Mouse (Mus musculus) macrophage (primary cell): ENCODE results near the gene Insc. TPM values are rescaled to one million over a fixed set of nuclear protein-coding genes. Genes with fewer than 3 reads are reported as not detected.

ENCODE experiments used
- H3K27ac ChIP-seq: fragments of 350-480 bp; formaldehyde crosslinking; 2 replicates; pipeline ENCODE4 v1.9.0; 2021
- H3K36me3 ChIP-seq: fragments of 350-480 bp; formaldehyde crosslinking; 2 replicates; pipeline ENCODE4 v1.9.0; 2021; ENCODE audit errors: inconsistent target
- H3K4me3 ChIP-seq: fragments of 350-480 bp; formaldehyde crosslinking; 2 replicates; pipeline ENCODE4 v1.9.0; 2021; ENCODE audit errors: inconsistent target
- H3K79me2 ChIP-seq: fragments of 350-480 bp; formaldehyde crosslinking; 2 replicates; pipeline ENCODE4 v1.9.0; 2021; ENCODE audit errors: inconsistent target
- WGBS: methylation state at CpG from one replicate; pipeline ENCODE4 v1.1.7; 2026; ENCODE audit warnings: inconsistent platforms; ENCODE audit not compliant: missing documents; 5-methylcytosine and 5-hydroxymethylcytosine counted together
- polyA plus RNA-seq: library from polyadenylated mRNA; stranded (reverse); fragments of 250-400 nt; gene quantifications from 3 replicates; pipeline ENCODE4 v1.2.4, GENCODE M21; 2018; ENCODE audit warnings: inconsistent platforms

The Insc gene
- polyA plus RNA-seq, 1 experiment from 2014 or later = not detected

DNA sequence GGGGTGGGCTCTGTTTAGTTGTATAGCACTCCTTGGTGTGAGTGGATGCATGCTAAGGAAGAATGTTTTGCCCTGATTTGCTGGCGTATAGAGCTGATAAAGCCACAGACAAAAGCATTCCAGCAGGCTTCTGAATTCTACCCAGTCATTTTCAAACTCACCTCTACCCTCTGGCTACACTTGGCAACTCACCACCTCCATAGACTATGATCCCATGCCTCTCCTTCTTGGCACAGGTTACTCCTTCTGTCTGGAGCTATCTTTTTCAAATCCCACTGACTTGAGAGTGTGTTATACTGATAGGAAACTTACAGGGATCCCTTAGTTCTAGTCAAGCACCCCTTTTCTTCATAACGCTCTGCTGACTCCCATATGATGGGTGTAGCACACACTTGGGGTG is 32.4 kb downstream of the Insc start:
- no peak overlapping the region for H3K4me3 ChIP-seq
- no peak overlapping the region for H3K27ac ChIP-seq
- 96% methylated on average over 2 of the region's 2 CpGs for WGBS
- no peaks in the 10 kb centered on the region for H3K36me3 ChIP-seq
- H3K79me2 ChIP-seq = no peaks in the 10 kb centered on the region

- WGBS = 80% methylated on average over 7 of the region's 7 CpGs
- H3K27ac ChIP-seq = no peak overlapping the region
Observed at GRCm38 (mm10) chr7:114778156-114778770, 34.8 kb downstream of the Insc start.

GRCm38 (mm10) chr7:114779056-114779660 is 35.7 kb downstream of the Insc start:
- 85% methylated on average over 8 of the region's 8 CpGs for WGBS
- Histone ChIP-seq H3K36me3 (no peaks in the 10 kb centered on the region), H3K79me2 (no peaks in the 10 kb centered on the region), H3K4me3 (no peak overlapping the region), H3K27ac (no peak overlapping the region)

More at GRCm38 (mm10) chr7:114778156-114778770, 34.8 kb downstream of the Insc start:
- Histone ChIP-seq H3K4me3 (no peak overlapping the region), H3K36me3 (no peaks in the 10 kb centered on the region), H3K79me2 (no peaks in the 10 kb centered on the region)

DNA sequence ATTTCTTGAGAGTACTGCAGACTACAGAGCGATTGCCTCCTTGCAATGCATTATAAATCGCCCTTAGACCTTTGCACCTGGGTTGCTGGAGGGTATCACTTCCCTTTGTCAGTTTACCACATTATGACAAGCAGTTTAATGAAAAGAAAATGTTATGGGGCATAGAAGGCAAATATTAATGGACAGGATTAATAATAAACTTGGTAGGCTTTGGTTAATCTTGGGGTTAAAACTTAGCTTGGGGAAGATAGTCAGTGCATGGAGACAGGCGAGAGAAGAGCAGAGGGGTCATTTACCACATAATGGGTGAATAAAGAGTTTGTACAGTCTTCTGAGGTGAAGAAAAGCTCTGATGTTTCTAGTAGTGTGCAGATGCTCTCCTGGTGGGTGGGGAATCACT is 39.8 kb downstream of the Insc start:
- Histone ChIP-seq H3K36me3 (no peaks in the 10 kb centered on the region), H3K79me2 (no peaks in the 10 kb centered on the region), H3K4me3 (no peak overlapping the region), H3K27ac (no peak overlapping the region)
- 82% methylated on average over 3 of the region's 3 CpGs for WGBS

DNA sequence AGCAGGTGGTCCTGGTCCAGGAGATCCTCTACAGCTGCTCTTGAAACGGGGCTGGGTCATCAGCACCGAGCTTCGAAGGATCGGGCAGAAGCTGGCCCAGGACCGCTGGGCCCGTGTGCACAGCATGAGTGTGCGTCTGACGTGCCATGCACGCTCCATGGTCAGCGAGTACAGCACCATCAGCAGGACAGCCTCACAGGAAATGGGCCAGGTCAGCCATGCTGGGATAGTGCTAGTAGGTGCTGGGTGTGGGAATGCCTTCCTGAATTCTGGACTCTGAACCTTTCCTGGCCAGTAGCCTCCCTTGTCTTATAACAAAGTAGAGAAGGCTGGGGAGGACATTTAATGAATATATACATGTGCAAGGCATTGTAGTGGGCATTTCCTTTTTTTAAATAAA is 47.6 kb downstream of the Insc start:
- 95% methylated on average over 10 of the region's 10 CpGs for WGBS
- Histone ChIP-seq H3K4me3 (no peak overlapping the region), H3K36me3 (no peaks in the 10 kb centered on the region), H3K79me2 (no peaks in the 10 kb centered on the region), H3K27ac (no peak overlapping the region)

DNA sequence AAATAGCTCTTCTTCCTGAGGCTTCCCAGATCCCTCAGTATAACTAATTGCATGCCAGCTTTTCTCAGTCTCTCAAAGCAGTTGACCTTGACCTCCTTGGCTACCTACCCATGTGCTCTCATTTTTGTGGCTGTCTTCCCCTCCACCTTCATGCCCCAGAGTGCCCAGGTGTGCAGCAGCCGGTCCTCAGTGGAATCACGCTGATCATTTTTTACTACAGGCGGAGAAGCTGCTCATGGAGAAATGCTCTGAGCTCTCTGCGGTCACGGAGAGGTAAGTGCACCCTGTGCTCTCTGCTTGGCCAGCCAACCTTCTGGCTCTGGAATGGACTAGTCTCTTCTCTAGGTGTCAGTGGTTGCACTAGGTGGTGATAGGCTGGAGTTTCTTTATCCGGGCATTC is 48.5 kb downstream of the Insc start:
- Histone ChIP-seq H3K79me2 (no peaks in the 10 kb centered on the region), H3K36me3 (no peaks in the 10 kb centered on the region), H3K4me3 (no peak overlapping the region), H3K27ac (no peak overlapping the region)
- WGBS = 85% methylated on average over 3 of the region's 6 CpGs

DNA sequence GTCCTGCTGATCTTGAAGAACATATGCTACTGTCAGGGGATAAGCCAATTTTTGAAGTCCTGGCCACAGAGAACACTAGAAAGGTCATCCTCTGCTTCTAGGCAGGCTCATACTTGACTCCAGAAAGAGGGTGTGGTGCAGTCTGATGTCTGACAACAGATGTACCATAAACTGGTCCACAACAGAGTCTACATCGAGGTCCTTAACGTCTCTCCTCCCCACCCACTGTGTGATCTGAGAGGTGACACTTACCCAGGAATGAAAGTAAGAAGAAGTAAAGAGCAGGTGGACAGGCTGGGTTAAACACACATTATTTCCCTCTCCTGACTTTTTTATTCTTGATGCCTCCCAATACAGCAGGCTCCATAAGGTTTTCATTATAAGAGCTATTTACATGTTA is 50.9 kb downstream of the Insc start:
- H3K27ac ChIP-seq = no peak overlapping the region
- 85% methylated on average over 2 of the region's 2 CpGs for WGBS
- no peaks in the 10 kb centered on the region for H3K36me3 ChIP-seq
- no peaks in the 10 kb centered on the region for H3K79me2 ChIP-seq
- H3K4me3 ChIP-seq = no peak overlapping the region

- Histone ChIP-seq H3K27ac (no peak overlapping the region), H3K79me2 (no peaks in the 10 kb centered on the region), H3K4me3 (no peak overlapping the region), H3K36me3 (no peaks in the 10 kb centered on the region)
- 89% methylated on average over 8 of the region's 8 CpGs for WGBS
Observed at GRCm38 (mm10) chr7:114802576-114802975, 59.1 kb downstream of the Insc start.

- Histone ChIP-seq H3K27ac (no peak overlapping the region), H3K36me3 (no peaks in the 10 kb centered on the region), H3K79me2 (no peaks in the 10 kb centered on the region), H3K4me3 (no peak overlapping the region)
- WGBS = 88% methylated on average over 2 of the region's 2 CpGs
Observed at GRCm38 (mm10) chr7:114805311-114805710, 61.8 kb downstream of the Insc start.

- WGBS = 82% methylated on average over 5 of the region's 5 CpGs
- no peaks in the 10 kb centered on the region for H3K79me2 ChIP-seq
- no peaks in the 10 kb centered on the region for H3K36me3 ChIP-seq
- no peak overlapping the region for H3K4me3 ChIP-seq
- no peak overlapping the region for H3K27ac ChIP-seq
Observed at GRCm38 (mm10) chr7:114807343-114807742, 63.8 kb downstream of the Insc start.

DNA sequence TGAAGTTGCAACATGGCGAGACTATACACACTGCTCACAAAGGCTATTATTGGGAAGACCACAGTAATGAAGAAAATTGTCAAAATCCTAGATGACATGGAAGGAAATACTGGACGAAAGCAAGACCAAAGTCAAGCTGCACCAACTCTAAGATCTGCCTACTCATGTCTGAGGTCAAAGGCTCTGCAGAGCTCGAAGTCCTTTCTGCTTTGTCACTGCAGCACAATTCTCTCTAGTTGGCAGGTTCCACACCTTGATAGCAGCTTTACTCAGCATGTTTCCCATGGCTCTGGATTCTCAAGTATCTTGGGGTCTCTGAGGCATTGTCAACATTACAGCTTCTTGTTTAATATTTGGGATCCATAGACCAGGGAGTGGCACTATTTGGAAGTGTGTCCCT is 64.8 kb downstream of the Insc start:
- no peak overlapping the region for H3K4me3 ChIP-seq
- H3K79me2 ChIP-seq = no peaks in the 10 kb centered on the region
- WGBS = 51% methylated on average over 3 of the region's 3 CpGs
- no peak overlapping the region for H3K27ac ChIP-seq
- H3K36me3 ChIP-seq = no peaks in the 10 kb centered on the region

DNA sequence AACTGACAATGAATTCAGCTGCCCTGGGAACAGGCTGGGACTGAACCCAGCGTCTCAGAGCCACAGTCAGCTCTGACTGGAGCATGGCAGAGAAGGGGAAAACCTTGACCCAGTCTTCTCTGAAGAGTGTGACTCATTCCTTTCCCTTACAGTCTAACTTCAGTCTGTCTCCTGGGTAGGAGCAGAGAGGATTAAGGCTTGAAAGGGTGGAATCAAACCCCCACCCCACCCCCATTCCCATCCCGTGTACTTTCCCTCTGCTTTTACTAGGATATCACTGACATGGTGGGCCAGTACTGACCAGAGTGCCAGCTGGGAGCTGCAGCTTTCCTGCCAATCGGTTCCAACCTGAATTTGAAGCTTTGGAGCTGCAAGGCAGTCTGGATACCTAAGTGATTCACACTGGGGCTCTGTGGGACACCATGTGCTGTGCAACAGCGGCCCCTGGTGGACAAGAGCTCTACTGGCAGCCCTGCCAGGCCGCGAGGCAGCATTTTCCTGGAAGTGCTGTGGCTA is 73.9 kb downstream of the Insc start:
- Histone ChIP-seq H3K27ac (no peak overlapping the region), H3K79me2 (no peaks in the 10 kb centered on the region), H3K36me3 (no peaks in the 10 kb centered on the region), H3K4me3 (no peak overlapping the region)
- WGBS = 20% methylated on average over 6 of the region's 6 CpGs

DNA sequence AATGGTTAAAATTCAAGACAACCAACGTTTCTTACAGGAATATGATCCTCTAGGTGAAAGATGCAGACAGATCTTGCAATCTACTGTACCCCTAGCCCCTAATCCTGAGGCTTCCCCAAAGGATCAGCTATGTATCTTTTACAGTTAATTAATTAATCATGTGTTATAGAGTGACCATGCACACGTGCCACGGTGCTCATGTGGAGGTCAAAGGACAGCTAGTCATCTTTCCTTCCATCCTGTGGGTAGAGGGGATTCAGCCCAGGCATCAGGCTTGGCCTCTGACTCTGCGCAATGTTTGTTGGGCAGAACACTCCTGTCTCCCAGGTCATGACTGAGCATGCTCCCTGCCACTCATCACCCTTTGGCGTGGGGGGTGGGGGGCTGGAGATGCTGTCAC is 74.4 kb downstream of the Insc start:
- H3K4me3 ChIP-seq = no peak overlapping the region
- WGBS = 33% methylated on average over 5 of the region's 5 CpGs

DNA sequence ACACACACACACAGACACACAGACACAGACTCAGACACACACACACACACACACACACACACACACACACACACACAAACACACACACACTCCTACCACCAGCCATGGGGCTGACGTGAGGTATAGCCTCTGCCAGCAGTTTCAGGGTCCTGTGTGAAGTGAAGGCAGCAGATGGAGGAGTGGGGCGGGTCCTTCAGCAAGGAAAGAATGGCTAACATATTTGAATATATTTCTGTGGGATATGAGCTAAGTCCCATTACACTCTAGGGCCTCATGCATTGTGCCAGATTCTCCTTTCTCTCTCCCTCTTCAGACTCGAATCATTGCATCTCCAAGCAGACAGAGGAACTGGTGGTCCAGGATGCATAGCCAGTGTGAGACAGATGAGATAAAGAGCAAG is 74.9 kb downstream of the Insc start:
- WGBS = 81% methylated on average over 3 of the region's 3 CpGs
- no peak overlapping the region for H3K4me3 ChIP-seq
- no peaks in the 10 kb centered on the region for H3K36me3 ChIP-seq
- H3K79me2 ChIP-seq = no peaks in the 10 kb centered on the region
- no peak overlapping the region for H3K27ac ChIP-seq

More for the DNA sequence above, 74.4 kb downstream of the Insc start:
- no peak overlapping the region for H3K27ac ChIP-seq
- H3K79me2 ChIP-seq = no peaks in the 10 kb centered on the region
- no peaks in the 10 kb centered on the region for H3K36me3 ChIP-seq

DNA sequence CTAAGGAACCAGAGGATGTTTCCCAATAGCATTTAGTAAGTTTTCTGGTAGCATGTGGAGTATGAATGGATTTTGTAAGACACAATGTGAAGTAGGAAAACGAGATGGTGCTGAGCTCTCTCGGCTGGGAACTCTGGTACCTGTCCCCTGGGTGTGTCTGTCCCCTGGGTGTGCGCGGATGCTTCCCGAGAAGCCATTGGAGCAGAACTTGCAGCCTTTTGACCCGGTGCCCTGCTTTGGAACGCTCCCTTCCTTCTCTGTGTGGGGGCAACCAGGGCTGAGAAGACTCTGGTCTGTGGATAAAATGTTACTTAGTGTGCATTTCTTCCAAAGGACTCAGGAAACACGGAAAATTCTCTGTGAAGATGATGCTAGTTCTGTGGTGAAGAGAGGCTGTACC is 75.3 kb downstream of the Insc start:
- WGBS = 79% methylated on average over 8 of the region's 8 CpGs
- Histone ChIP-seq H3K36me3 (no peaks in the 10 kb centered on the region), H3K79me2 (no peaks in the 10 kb centered on the region), H3K4me3 (no peak overlapping the region), H3K27ac (no peak overlapping the region)
